Mouse (Mus musculus): ENCODE measurements at regions not wholly inside any gene's neighbourhood (a gene's known extent, or its start where the extent isn't known, plus 50 kb on each side); places are given as distances from the start of the nearest gene placed in this dataset.

- ChIA-PET POLR2A (interaction anchor here in 1 of 4 experiments (0.7 to 1.5 kb wide), 3 partner anchors 13 to 228 kb away, joined by 3 to 4 read pairs (median 3); no protein-coding TSS in a partner anchor), CTCF (interaction anchor here in 1 of 4 experiments (0.6 kb wide), 1 partner anchor 16 kb away, joined by 4 read pairs; no protein-coding TSS in a partner anchor)
Observed at GRCm38 (mm10) chr1:151130036-151130435, 52.3 kb upstream of the Gm47985 start.

GRCm38 (mm10) chr1:151130845-151131626 lies 51.3 kb upstream of the Gm47985 start:
- ChIA-PET POLR2A (interaction anchor here in 1 of 4 experiments (0.6 to 1.5 kb wide), 3 partner anchors 12 to 527 kb away, joined by 3 to 4 read pairs (median 4); no protein-coding TSS in a partner anchor), CTCF (interaction anchor here in 1 of 4 experiments (0.6 kb wide), 2 partner anchors 91 to 595 kb away, joined by 3 read pairs; no protein-coding TSS in a partner anchor)

- ChIA-PET POLR2A (no interaction called here), CTCF (interaction anchor here in 1 of 4 experiments (0.6 kb wide), 2 partner anchors 19 to 91 kb away, joined by 3 read pairs; no protein-coding TSS in a partner anchor)
Observed at GRCm38 (mm10) chr1:151131627-151132284, 50.6 kb upstream of the Gm47985 start.

Data from embryonic stem cell, embryonic (primary cell).